Mouse (Mus musculus) cerebellum, adult 2 months (tissue): ENCODE results near the gene Epc2.

ENCODE experiments used
- CTCF ChIP-seq: fragments of 200-500 bp; IDR thresholded peaks from 2 replicates; pipeline ENCODE4 v1.5.1; 2011; ENCODE audit warnings: low read depth, mild to moderate bottlenecking, control low read depth, low read length, moderate library complexity, borderline replicate concordance; ENCODE audit not compliant: insufficient read depth
- POLR2A ChIP-seq: fragments of 200-500 bp; IDR thresholded peaks from 2 replicates; pipeline ENCODE4 v1.6.1; 2011; ENCODE audit warnings: low read length, control low read depth, borderline replicate concordance; ENCODE audit not compliant: insufficient read depth

- TF ChIP-seq CTCF: no peak
- TF ChIP-seq POLR2A: no peak
These were observed 52.3 kb downstream of the Epc2 start for GRCm38 (mm10) chr2:49503596-49503995.
